Mouse (Mus musculus) layer of hippocampus, adult 18-20 months (tissue): Measurements from ENCODE around the gene Pttg1. TPM values are rescaled to one million over a fixed set of nuclear protein-coding genes. Genes with fewer than 3 reads are reported as not detected.

Experiments
- DNase-seq, 2 experiments: peaks; one replicate each; pipeline ENCODE4 v3.0.0; 2022; ENCODE audit warnings: low spot score in 2 of 2
- long read RNA-seq: library from polyadenylated mRNA; stranded (forward); transcript quantifications from one replicate; pipeline ENCODE4 v2.0.0, GENCODE M21; 2021
- total RNA-seq, 2 experiments: library from RNA; stranded (reverse); gene quantifications; 2 replicates each; pipeline ENCODE4 v1.2.3; 2021

The Pttg1 gene
- 10 to 100 TPM; 26.4 to 28.5 TPM for total RNA-seq
- long read RNA-seq, transcript Pttg1-206 (5 exons, 948 nt) = major isoform, 16 of 30 reads
- long read RNA-seq, partial matches to known transcripts = 0 of 30 reads
- long read RNA-seq, other reads (novel, unspliced or antisense) = 2 of 30 reads

DNA sequence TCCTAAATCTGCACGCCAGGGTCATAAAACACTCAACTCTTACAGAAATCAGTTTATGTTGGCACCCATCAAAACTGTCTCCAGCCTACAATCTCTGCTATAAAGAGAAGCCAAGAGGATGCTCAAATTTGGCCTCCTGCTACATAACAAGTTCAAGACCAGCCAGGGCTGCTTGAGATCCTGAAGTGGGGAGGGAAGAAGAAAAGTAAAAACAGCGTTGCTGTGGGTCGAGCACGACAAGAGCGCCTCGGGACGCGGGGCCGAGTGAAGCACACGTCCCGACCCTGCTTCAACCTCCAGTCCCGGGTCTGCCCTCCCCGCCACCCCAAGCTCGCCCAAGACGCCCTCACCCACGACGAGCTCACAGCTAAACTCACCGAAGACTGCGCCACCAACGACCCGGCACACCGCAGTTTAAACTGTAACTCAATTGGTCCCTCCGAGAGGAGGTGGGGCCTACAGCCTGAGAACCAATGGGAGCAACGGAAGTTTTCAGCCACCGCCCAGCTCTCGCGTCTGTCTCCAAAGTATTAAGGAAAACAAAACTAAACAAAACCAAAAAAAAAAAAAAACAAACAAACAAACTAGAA lies at the start of gene Pttg1:
TSS of gene Pttg1 (minus strand) at position 428 of the 590 bp plus-strand sequence.
- DNase-seq = peak; percentile 35 to 78

DNA sequence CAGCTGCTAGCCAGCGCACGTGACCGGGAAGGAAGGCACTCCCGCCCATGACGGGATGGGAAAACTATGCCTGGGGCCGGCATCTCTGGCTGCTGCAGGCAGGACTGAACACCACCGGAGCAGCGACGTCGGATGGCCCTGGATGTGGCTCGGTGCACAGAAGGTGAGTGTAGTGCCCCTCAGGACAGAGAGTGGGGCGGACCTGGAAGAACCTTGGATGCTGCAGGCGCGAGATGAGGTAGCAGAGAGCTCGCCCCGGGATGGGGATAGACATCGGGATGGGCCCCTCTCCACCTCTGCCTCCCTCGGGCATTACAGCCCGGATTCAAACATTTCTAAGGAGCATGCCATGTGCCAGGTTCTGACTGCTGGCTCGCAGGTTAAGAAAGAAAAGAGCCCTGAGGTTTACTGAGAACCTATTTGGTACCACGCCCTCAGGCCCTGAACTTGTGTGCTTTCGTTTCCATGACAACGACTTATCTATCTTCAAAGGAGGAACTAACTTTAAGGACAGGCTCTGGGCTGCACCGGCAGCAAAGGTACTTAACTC lies 48.2 kb upstream of the Pttg1 start, which contains the start of gene C1qtnf2:
TSS of gene C1qtnf2 (plus strand) at position 52 of the 550 bp plus-strand sequence.
- no peak for DNase-seq

- no peak for DNase-seq
Measured at GRCm38 (mm10) chr11:43473635-43474224, 47.7 kb upstream of the Pttg1 start.

- no peak for DNase-seq
Measured at GRCm38 (mm10) chr11:43473115-43473514, 47.1 kb upstream of the Pttg1 start.

DNA sequence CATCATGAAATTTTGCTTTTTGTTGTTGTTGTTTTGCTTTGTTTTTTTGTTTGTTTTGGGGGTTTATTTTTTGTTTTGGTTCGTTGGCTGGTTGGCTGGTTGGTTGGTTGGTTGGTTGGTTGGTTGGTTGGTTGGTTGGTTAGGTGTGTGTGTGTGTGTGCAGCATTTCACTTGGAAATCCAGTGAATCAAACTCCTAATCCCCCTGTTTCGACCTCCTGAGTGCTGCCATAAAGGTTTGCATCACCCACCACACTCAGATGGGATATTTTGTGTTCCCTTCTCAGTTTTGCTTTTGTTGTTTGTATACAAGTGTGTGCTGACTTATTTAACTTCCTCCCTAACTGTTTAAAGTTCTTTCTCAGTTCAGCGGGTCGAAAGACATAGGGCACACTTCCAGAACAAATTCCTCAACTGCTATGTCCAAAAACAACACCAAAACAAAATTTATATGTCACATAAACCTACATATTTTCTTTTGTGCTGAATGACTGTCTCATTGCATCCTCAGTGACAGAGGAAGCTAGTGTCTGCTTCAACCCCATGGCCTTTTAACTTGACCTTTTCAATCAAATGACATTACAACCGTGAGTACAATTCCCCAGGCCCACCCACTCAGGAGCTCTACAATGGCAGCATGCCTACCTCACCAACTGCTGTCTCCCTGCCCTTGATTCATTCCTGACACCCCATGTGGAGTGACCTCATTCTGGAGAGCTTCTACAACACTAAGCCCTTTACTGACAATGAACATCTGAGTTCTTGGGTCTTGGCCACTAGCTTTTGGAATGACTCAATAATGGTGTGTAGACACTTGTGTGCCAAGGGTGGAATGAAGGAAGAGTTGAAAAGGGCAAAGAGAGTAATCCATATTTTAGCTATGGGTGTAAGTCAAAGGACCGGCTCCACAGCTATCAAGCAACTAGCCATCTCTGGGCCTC lies 45.1 kb upstream of the Pttg1 start:
- DNase-seq = no peak

GRCm38 (mm10) chr11:43470118-43470517 lies 44.1 kb upstream of the Pttg1 start:
- no peak for DNase-seq

DNA sequence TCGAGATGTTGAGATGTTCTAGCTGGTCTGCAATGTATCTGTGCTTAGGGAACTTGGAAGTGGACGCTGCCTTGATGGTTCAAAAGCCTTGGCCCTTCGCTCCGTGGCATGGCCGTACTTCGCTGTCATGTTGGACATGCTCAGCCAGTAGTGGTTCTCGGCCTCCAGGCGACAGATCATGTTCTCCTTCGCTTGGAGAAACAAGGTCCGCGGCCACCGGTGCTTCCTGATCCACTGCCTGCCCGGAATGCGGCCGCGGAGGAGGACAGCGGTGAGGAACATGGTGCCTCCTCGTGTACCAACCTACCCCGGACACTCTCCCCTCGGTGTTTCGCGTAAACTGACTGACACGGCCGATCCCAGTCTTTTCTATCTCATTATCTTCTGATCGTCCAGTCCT lies 37.2 kb upstream of the Pttg1 start:
- DNase-seq = no peak

DNA sequence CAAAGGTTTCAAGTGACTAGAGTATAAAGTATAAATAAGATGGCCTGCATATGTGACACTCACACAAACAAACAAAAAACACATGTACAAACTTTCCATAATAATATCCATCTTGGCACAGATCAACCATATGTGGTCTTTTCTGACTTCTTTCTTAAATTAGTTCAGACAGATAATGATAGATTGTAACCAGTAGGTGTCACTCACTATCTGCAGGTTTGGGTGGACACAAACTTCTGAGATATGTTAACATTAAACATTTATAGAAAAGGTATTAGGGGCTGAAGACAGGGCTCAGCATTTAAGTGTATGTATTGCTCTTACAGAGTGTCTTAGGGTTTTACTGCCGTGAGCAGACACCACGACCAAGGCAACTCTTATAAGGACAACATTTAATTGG lies 26.2 kb upstream of the Pttg1 start:
- DNase-seq = no peak

- DNase-seq = no peak
Measured at GRCm38 (mm10) chr11:43451322-43451721, 25.3 kb upstream of the Pttg1 start.

DNA sequence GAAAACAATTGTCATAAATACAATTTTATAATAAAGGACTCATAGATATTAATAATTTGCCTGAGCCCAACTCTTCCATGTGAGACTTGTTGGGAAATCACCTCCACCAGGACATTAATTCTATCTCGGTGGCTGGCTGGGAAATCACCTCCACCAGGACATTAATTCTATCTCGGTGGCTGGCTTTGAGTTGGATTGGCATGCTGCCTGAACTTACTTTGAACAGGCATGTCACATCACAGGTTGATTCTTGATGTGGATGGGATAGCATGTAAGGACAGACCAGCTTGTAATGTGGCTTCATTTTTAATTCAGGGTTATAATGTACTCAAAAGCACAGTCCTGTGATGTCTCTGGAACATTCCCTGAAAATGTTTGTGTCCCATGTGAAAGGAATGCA lies 23.9 kb upstream of the Pttg1 start:
- no peak for DNase-seq

- DNase-seq = no peak
Measured at GRCm38 (mm10) chr11:43443183-43443582, 17.1 kb upstream of the Pttg1 start.

GRCm38 (mm10) chr11:43441121-43441520 lies 15.1 kb upstream of the Pttg1 start:
- no peak for DNase-seq

GRCm38 (mm10) chr11:43434024-43434407 lies 8.0 kb upstream of the Pttg1 start:
- DNase-seq = no peak

DNA sequence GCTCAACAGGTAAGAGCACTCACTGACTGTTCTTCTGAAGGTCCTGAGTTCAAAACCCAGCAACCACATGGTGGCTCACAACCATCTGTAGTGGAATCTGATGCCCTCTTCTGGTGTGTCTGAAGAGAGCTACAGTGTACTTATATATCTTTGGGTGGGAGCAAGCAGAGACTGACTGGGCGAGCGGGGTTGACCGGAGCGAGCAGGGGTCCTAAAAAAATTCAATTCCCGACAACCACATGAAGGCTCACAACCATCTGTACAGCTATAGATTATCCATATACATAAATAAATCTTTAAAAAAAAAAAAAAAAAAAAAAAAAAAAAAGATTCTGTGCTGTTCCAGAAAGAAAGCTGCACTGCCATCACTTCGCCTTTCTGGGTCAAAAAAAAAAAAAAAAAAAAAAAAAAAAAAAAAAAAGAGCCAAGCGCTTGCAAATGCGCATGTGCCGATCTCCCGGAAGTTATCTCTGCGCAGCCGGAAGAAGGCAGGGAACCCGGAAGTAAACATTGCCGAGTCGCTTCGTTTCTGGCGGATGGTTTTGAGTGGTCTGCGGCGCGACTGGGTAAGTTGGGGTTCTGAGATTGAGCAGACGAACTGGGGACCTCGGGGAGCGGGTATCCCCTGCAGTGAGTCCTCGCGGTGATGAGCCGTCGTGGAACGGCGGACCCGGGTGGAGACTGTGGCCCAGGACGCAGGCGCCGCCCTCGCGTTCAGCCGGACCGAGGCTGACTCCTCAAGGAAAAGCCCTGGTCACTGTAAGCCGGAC lies 7.4 kb upstream of the Pttg1 start, which contains the start of gene Slu7:
TSS of gene Slu7 (plus strand) at position 491 of the 770 bp plus-strand sequence.
- DNase-seq = peak; percentile 44 to 73

DNA sequence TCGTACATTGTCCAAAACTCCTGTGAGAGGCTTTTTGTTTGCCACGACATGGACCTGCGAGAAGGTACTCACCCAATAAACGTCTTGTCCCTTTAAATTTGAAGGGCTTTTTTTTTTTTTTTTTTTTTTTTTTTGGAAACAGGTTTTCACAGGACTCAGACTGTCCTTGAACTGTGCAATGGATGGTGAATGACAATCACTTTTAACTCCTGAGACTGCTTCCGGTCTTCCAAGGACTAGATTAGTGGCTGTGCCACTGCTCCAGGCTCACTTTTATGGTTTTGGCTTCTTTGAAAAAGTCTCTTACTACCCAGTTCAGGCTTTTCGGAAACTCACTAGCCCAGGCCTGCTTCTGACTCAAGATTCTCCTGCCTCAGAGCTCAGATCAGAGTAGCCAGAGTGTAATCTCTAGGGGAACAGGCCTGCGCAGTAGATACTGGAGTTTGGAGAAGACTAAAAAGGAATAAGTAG lies 398 bp upstream of the Pttg1 start:
- DNase-seq = no peak

GRCm38 (mm10) chr11:43425166-43425709 lies 813 bp downstream of the Pttg1 start:
- no peak for DNase-seq

- no peak for DNase-seq
Measured at GRCm38 (mm10) chr11:43424386-43424785, 1.7 kb downstream of the Pttg1 start.

DNA sequence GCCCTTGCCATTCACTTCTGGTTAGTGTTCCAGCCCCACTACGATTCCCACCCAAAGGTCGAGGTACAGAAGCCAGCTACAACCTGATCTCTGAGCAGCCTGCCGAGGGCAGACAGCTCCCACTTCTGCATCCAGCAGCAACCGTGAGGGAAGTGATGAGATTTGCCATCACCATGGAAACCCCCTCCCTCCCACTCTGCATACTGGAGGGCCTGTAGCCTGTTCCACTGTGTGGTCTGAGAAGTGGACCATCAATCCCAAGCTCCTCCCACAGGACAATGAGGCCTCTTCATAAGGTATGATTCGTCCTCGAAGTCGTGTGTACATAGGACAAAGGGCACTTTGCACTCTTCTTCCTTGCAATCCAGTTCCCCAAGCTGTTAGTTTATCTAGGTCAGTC lies 8.8 kb downstream of the Pttg1 start:
- no peak for DNase-seq

DNA sequence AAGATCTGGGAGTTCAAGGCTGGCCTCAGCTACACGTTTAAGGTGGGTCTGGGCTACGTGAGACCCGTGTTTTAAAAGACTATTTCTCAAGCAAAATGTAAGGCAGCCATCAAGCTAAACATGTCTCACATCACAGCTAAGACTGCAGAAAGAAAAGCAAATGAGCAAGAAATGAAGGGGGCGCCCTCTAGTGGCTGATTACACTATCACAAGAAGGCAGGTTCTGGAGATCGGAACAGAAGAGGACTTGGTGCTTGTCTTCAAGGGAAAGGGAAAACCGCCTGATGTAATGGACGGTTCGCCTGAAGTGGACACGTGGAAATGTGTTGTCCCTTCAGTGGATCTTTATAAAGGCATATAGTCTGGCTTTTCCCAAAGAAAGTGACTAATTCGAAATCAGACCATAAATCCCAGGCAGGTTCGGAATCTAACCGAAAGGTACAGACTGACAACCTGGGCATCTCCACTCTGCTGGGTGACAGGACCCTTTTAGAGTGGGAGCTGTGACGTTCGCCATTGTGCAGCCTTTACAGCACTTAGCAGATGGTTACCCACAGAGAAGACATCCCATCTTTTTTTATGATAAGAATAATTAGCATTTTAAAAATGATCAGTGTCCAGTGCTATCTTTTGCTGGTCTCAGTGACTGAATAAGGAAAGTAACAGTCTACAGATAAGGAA lies 13.1 kb downstream of the Pttg1 start:
- peak; percentile 62 to 88 for DNase-seq

GRCm38 (mm10) chr11:43411413-43411812 lies 14.6 kb downstream of the Pttg1 start:
- peak in 1 of 2 experiments; percentile 71 for DNase-seq
